Mouse (Mus musculus): Measurements from ENCODE around the gene Nfkb2. TPM values are rescaled to one million over a fixed set of nuclear protein-coding genes. Genes with fewer than 3 reads are reported as not detected.

Gene Nfkb2
- total and polyA plus RNA-seq, 3 experiments: 27.2 to 43.0 TPM; not detected in 1

DNA sequence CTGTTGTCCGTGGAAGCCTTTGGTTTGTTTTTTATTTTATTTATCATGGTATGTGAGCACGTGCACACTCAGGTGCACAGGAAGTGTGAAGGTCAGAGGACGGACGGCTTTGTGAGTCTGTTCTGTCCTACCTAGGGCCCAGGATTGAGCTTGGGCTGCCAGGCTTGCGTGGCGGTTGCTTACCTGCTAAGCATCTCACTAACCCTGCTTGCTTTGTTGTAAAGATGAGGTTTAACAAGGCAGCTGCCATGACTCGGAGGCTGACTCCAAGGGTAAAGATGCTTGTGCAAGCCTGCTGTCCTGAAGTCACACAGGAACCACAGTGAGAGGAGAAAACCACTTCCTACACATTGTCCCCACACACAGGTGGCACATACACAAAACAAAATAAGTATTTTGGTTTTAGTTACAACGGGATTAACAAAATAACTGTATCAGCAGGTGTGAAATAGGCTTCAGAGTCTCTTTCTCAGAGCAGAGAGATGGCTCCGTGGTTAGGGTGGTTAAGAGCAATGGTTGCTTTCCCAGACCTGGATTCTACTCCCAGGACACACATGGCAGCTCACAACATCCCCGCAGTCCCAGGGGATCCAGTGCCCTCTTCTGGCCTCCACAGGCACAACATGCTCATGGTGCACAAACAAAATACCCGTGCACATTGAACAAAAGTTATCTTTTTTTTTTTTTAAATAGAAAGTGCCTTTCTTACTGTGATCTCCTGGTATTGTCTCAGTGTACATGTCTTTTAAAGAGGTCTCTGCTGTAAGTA, 21.9 kb upstream of the Nfkb2 start:
- Histone ChIP-seq H3K4me1 (ENCODE audit: control insufficient read depth in 1 of 2, insufficient read depth in 2 of 2, low read length in 2 of 2) (no peaks in the 10 kb centered on the region), H3K9ac (ENCODE audit: control insufficient read depth, low read depth, low read length, poor library complexity, severe bottlenecking) (no peak overlapping the region), H3K27ac (ENCODE audit: control insufficient read depth, low read depth, low read length) (no peak overlapping the region), H3K27me3 (ENCODE audit: control insufficient read depth in 1 of 2, insufficient read depth in 2 of 2, low read length in 2 of 2) (no peaks in the 10 kb centered on the region), H3K4me3 (ENCODE audit: control insufficient read depth in 1 of 2, insufficient read depth in 1 of 2, low read depth in 2 of 2, low read length in 2 of 2) (no peak overlapping the region), H3K9me3 (replicated peaks; ENCODE audit: insufficient read depth, low read length) (no peaks in the 10 kb centered on the region), H3K36me3 (ENCODE audit: control insufficient read depth in 1 of 2, insufficient read depth in 2 of 2, low read length in 2 of 2) (peaks cover 0 to 2% of the 10 kb centered on the region in 2 experiments; a peak in 2 of 4 replicates), H3K79me2 (ENCODE audit: control insufficient read depth, insufficient read depth, low read length, poor library complexity) (no peaks in the 10 kb centered on the region)
- DNase-seq (ENCODE audit: low read depth, low spot score): peak; percentile 27
- no peak for TF ChIP-seq GABPA (IDR thresholded peaks at IDR 0.05; ENCODE audit: low read depth, low read length)
- TF ChIP-seq SMC3 (IDR thresholded peaks at IDR 0.05; ENCODE audit: low read depth, low read length): peak; percentile 36
- peak; percentile 23 for TF ChIP-seq RAD21 (IDR thresholded peaks at IDR 0.05; ENCODE audit: low read depth, low read length)
- TF ChIP-seq CTCF (IDR thresholded peaks at IDR 0.05 in 2 of 3, conservative IDR thresholded peaks at IDR 0.05 in 1 of 3; ENCODE audit: control insufficient read depth in 1 of 3, insufficient read depth in 1 of 3, low read depth in 2 of 3, low read length in 3 of 3, poor library complexity in 1 of 3, severe bottlenecking in 1 of 3): peak; percentile 44 to 59 (median 49)
- no peak for TF ChIP-seq ZC3H11A (IDR thresholded peaks at IDR 0.05; ENCODE audit: low read depth, low read length)

DNA sequence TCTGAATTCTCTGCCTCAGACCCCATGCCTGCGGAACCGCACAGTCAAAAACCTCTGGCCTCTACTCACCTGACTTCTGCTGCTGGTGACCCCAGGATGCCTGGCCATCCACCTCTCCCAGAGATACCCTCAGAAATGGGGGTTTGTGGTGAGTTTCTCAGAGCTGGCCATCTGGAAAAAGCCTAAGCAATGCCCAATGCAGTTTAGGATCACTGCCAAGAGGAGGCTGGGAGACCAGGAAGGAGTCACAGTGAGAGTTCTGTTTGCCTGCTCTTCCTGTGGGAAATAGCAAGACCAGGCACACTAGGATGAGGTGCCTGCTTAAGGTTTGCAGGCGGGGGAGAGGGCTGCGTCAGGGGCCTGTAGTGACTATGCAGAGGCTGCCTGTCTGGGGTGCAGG, 19.4 kb upstream of the Nfkb2 start:
- Histone ChIP-seq H3K4me1 (ENCODE audit: control insufficient read depth in 1 of 2, insufficient read depth in 2 of 2, low read length in 2 of 2) (no peaks in the 10 kb centered on the region), H3K4me3 (ENCODE audit: control insufficient read depth in 1 of 2, insufficient read depth in 1 of 2, low read depth in 2 of 2, low read length in 2 of 2) (no peak overlapping the region), H3K27ac (ENCODE audit: control insufficient read depth, low read depth, low read length) (no peak overlapping the region), H3K9ac (ENCODE audit: control insufficient read depth, low read depth, low read length, poor library complexity, severe bottlenecking) (no peak overlapping the region), H3K27me3 (ENCODE audit: control insufficient read depth in 1 of 2, insufficient read depth in 2 of 2, low read length in 2 of 2) (no peaks in the 10 kb centered on the region), H3K79me2 (ENCODE audit: control insufficient read depth, insufficient read depth, low read length, poor library complexity) (no peaks in the 10 kb centered on the region), H3K9me3 (replicated peaks; ENCODE audit: insufficient read depth, low read length) (no peaks in the 10 kb centered on the region), H3K36me3 (ENCODE audit: control insufficient read depth in 1 of 2, insufficient read depth in 2 of 2, low read length in 2 of 2) (peaks cover 0 to 2% of the 10 kb centered on the region in 2 experiments; a peak in 2 of 4 replicates)
- no peak for DNase-seq (ENCODE audit: low read depth, low spot score)
- no peak for TF ChIP-seq CHD2 (IDR thresholded peaks at IDR 0.05; ENCODE audit: low read length)
- no peak for TF ChIP-seq MAFK (IDR thresholded peaks at IDR 0.05; ENCODE audit: borderline replicate concordance, low read depth, low read length)
- TF ChIP-seq GABPA (IDR thresholded peaks at IDR 0.05; ENCODE audit: low read depth, low read length): no peak
- TF ChIP-seq E2F4 (IDR thresholded peaks at IDR 0.05; ENCODE audit: borderline replicate concordance, low read depth, low read length): no peak
- no peak for TF ChIP-seq POLR2A (IDR thresholded peaks at IDR 0.05; ENCODE audit: control insufficient read depth in 1 of 2, insufficient read depth in 1 of 2, low read depth in 1 of 2, low read length in 2 of 2, poor library complexity in 1 of 2)
- TF ChIP-seq POLR2AphosphoS5 (IDR thresholded peaks at IDR 0.05; ENCODE audit: borderline replicate concordance, low read depth, low read length): no peak
- no peak for TF ChIP-seq MAZ (IDR thresholded peaks at IDR 0.05; ENCODE audit: low read depth, low read length)
- no peak for TF ChIP-seq MAX (IDR thresholded peaks at IDR 0.05; ENCODE audit: low read length)
- no peak for TF ChIP-seq GATA1 (IDR thresholded peaks at IDR 0.05; ENCODE audit: low read depth, low read length)
- TF ChIP-seq ELF1 (IDR thresholded peaks at IDR 0.05; ENCODE audit: low read depth, low read length): no peak
- no peak for TF ChIP-seq SIN3A (IDR thresholded peaks at IDR 0.05; ENCODE audit: low read length)
- TF ChIP-seq BHLHE40 (IDR thresholded peaks at IDR 0.05; ENCODE audit: borderline replicate concordance, low read depth, low read length): no peak
- TF ChIP-seq SMC3 (IDR thresholded peaks at IDR 0.05; ENCODE audit: low read depth, low read length): no peak

All from MEL (cell line).